ENCODE assay signal across 10 mouse cellular contexts in the genomic region with DNA sequence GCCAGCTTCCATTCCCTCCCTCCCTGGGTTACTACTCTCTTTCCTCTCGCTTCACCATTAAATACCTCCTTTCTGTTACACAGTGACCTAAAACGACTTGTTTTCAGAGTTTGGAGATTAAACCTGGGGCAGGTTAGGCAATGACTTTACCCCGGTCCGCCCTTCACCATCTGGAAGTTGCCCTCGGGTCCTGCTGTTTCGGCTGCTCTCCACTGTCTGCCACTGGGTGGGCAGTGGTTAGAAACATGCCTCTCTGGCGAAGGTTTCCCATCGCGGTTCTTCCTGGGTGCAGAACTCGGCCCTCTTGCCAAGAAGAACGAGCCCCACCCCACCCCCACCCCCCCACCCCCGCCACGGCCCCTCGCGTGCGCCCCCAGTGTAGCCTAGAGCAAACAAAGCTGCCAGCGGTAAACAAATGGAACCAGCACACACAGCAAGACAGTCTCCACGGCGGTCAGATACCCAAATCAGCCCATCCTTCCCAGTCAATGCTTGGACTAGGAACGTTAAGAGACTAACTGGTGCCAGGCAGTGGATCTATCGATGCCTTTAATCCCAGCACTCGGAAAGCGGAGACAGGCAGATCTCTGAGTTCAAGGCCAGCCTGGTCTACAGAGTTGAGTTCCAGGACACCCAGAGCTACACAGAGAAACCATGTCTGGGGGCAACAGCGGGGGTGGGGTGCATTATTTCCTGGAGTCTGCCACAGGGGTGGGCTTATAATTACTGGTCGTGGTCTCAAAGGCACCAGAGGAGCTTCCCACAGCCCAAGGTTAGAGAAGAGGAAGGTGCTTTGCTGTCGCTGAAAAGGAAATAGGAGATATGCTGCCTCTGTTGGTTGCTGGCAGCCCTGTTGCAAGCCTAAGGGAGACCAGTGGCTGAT. TPM values are rescaled to one million over a fixed set of nuclear protein-coding genes. Genes with fewer than 3 reads are reported as not detected.
A peak's percentile ranks its signal among the peaks of the same experiment; 100 is the strongest.
DNase-seq lines count a peak whose midpoint lies in the region; ATAC-seq and TF ChIP-seq lines count a peak whose summit lies in the region.
"Had no signal": no experiment of that assay in that cellular context is flagged by ENCODE, and none has a peak within 500 bp of the region (broad histone marks: within the 10 kb centered on the region; RNA-seq: fewer than 3 reads in every experiment).

No protein-coding gene starts in this region.

- no peaks in the 10 kb centered on the region for H3K9me3 ChIP-seq in heart, embryonic 13.5 days
- no peaks in the 10 kb centered on the region for H3K9me3 ChIP-seq in G1E (replicated peaks)
- H3K9me3 ChIP-seq in hindbrain, embryonic 11.5 days (ENCODE audit: control insufficient read depth, low read length): no peaks in the 10 kb centered on the region
- no peaks in the 10 kb centered on the region for H3K9me3 ChIP-seq in midbrain, embryonic 10.5 days (replicated peaks)

- H3K4me2 ChIP-seq in heart, embryonic 13.5 days: peak overlapping the region; percentile 94
- H3K4me2 ChIP-seq in hindbrain, embryonic 11.5 days (replicated peaks; ENCODE audit: low read depth, low read length): peak overlapping the region; percentile 66

- ATAC-seq in heart, embryonic 13.5 days (ENCODE audit: extremely low read depth, insufficient number of reproducible peaks, low FRiP score, low TSS enrichment): no peak
- ATAC-seq in G1E (ENCODE audit: extremely low read depth, insufficient number of reproducible peaks, low FRiP score, poor library complexity, severe bottlenecking): no peak
- ATAC-seq in hindbrain, embryonic 11.5 days (ENCODE audit: low FRiP score): no peak

- intact Hi-C loops in heart, postnatal 25 days (cut with DNase I): loop anchor here (5.0 kb wide), 1 partner anchor 130 kb away; a partner anchor contains a TSS

- 21% methylated on average over 26 of the region's 26 CpGs for WGBS in heart, embryonic 13.5 days
- 22% methylated on average over 26 of the region's 26 CpGs for WGBS in hindbrain, embryonic 11.5 days
- WGBS in midbrain, embryonic 10.5 days: 29% methylated on average over 26 of the region's 26 CpGs

- no peaks in the 10 kb centered on the region for H3K36me3 ChIP-seq in heart, embryonic 13.5 days
- no peaks in the 10 kb centered on the region for H3K36me3 ChIP-seq in G1E (replicated peaks)
- H3K36me3 ChIP-seq in hindbrain, embryonic 11.5 days (ENCODE audit: control insufficient read depth, insufficient read depth, low read length): no peaks in the 10 kb centered on the region
- no peaks in the 10 kb centered on the region for H3K36me3 ChIP-seq in midbrain, embryonic 10.5 days

- peaks cover 44% of the 10 kb centered on the region for H3K4me1 ChIP-seq in heart, embryonic 13.5 days
- peaks cover 29% of the 10 kb centered on the region for H3K4me1 ChIP-seq in G1E (ENCODE audit: insufficient read depth, low read depth, low read length)
- 0 out of 2 replicates have a peak, but pooled peaks cover 2% of the 10 kb centered on the region for H3K4me1 ChIP-seq in hindbrain, embryonic 11.5 days (replicated peaks; ENCODE audit: control insufficient read depth, insufficient read depth, low read length)
- H3K4me1 ChIP-seq in midbrain, embryonic 10.5 days: peaks cover 20% of the 10 kb centered on the region

- TF ChIP-seq CTCF in G1E (IDR thresholded peaks at IDR 0.05; ENCODE audit: low read depth, low read length): no peak

- H3K27me3 ChIP-seq in heart, embryonic 13.5 days (replicated peaks): peaks cover 6% of the 10 kb centered on the region; the same call in 1 of the 2 replicates
- H3K27me3 ChIP-seq in G1E (ENCODE audit: insufficient read depth, low read length): peaks cover 53% of the 10 kb centered on the region
- no peaks in the 10 kb centered on the region for H3K27me3 ChIP-seq in hindbrain, embryonic 11.5 days (ENCODE audit: control insufficient read depth, insufficient read depth, low read length)
- peaks cover 27% of the 10 kb centered on the region for H3K27me3 ChIP-seq in midbrain, embryonic 10.5 days (ENCODE audit: low read depth, poor library complexity, severe bottlenecking)
- H3K27me3 ChIP-seq: Patski had no signal

- DNase-seq in heart, postnatal 25 days (ENCODE audit: low spot score): no peak
- DNase-seq in G1E (ENCODE audit: low spot score): no peak
- DNase-seq in hindbrain, embryonic 11.5 days (ENCODE audit: low spot score): no peak
- DNase-seq in midbrain, embryonic 10.5 days (ENCODE audit: low spot score): no peak
- no peak for DNase-seq in layer of hippocampus, adult 9-11 months
- DNase-seq in right cerebral cortex, adult 2 months (ENCODE audit: low spot score in 2 of 2): no peak
- no peak for DNase-seq in layer of hippocampus, adult 8-10 months (ENCODE audit: low spot score in 2 of 2)

- H3K27ac ChIP-seq in heart, embryonic 13.5 days (replicated peaks): no peak overlapping the region
- no peak overlapping the region for H3K27ac ChIP-seq in hindbrain, embryonic 11.5 days (ENCODE audit: low read depth, low read length)
- no peak overlapping the region for H3K27ac ChIP-seq in midbrain, embryonic 10.5 days (replicated peaks)

- peak overlapping the region; percentile 80 for H3K9ac ChIP-seq in heart, embryonic 13.5 days
- H3K9ac ChIP-seq in hindbrain, embryonic 11.5 days (ENCODE audit: low read depth, low read length): peak overlapping the region; percentile 32; the same call in 1 of the 2 replicates

- H3K4me3 ChIP-seq in heart, embryonic 13.5 days: peak overlapping the region; percentile 53
- peak overlapping the region; percentile 70 for H3K4me3 ChIP-seq in G1E (ENCODE audit: low read depth, low read length)
- peak overlapping the region; percentile 27 for H3K4me3 ChIP-seq in hindbrain, embryonic 11.5 days (ENCODE audit: low read depth, low read length)
- peak overlapping the region; percentile 52 for H3K4me3 ChIP-seq in midbrain, embryonic 10.5 days

RNA-seq across cellular contexts. Expression of a gene that starts 8.2 kb away (rescaled TPM):
- 0.36 TPM in 1 of 2 replicates, not detected in the other for polyA plus RNA-seq in heart, embryonic 13.5 days (2015; fragmentation: Nextera tagmentation; extraction: Ambion mirVana)
- not detected for total RNA-seq in heart, postnatal 25 days (2021)
- total RNA-seq in G1E (2014; fragmentation: Nextera tagmentation) (not detected in 2 replicates), G1E (2017) (0.16 and 0.29 TPM in 2 replicates)
- polyA plus RNA-seq in G1E (2012): not detected in 2 replicates
- not detected in 2 replicates for polyA plus RNA-seq in hindbrain, embryonic 11.5 days (2014; fragmentation: Nextera tagmentation; extraction: Ambion mirVana)
- not detected in 2 replicates for polyA plus RNA-seq in midbrain, embryonic 10.5 days (2016; fragmentation: Nextera tagmentation; extraction: Ambion mirVana)
- total RNA-seq in layer of hippocampus, adult 8-10 months (2022): 1 to 10 TPM in 1 of 4 experiments, under 1 TPM in 3; 0.29 to 1.7 (median 0.48) TPM
- polyA plus RNA-seq: large intestine, adult 2 months; Patski had no signal

RNA-seq across cellular contexts. Expression of a gene that starts 25.7 kb away (rescaled TPM):
- polyA plus RNA-seq in heart, embryonic 13.5 days (2015; fragmentation: Nextera tagmentation; extraction: Ambion mirVana): 190 and 219 TPM in 2 replicates
- total RNA-seq in heart, postnatal 25 days (2021): 100 to 1,000 TPM; 113 to 128 TPM
- 269 and 270 TPM in 2 replicates for total RNA-seq in G1E (2014; fragmentation: Nextera tagmentation)
- 293 and 329 TPM in 2 replicates for total RNA-seq in G1E (2017)
- 148 and 214 TPM in 2 replicates for polyA plus RNA-seq in G1E (2012)
- 293 and 305 TPM in 2 replicates for polyA plus RNA-seq in hindbrain, embryonic 11.5 days (2014; fragmentation: Nextera tagmentation; extraction: Ambion mirVana)
- 320 and 339 TPM in 2 replicates for polyA plus RNA-seq in midbrain, embryonic 10.5 days (2016; fragmentation: Nextera tagmentation; extraction: Ambion mirVana)
- total RNA-seq in layer of hippocampus, adult 8-10 months (2022): 100 to 1,000 TPM; 165 to 238 (median 203) TPM

RNA-seq across cellular contexts. Expression of a gene that starts 31.7 kb away (rescaled TPM):
- 7,724 and 9,145 TPM in 2 replicates for polyA plus RNA-seq in heart, embryonic 13.5 days (2015; fragmentation: Nextera tagmentation; extraction: Ambion mirVana)
- total RNA-seq in heart, postnatal 25 days (2021): over 10,000 TPM; 18,094 to 20,102 TPM
- not detected in 2 replicates for total RNA-seq in G1E (2014; fragmentation: Nextera tagmentation)
- total RNA-seq in G1E (2017): not detected in 2 replicates
- polyA plus RNA-seq in G1E (2012): not detected in 2 replicates
- 0.77 and 1.2 TPM in 2 replicates for polyA plus RNA-seq in hindbrain, embryonic 11.5 days (2014; fragmentation: Nextera tagmentation; extraction: Ambion mirVana)
- polyA plus RNA-seq in midbrain, embryonic 10.5 days (2016; fragmentation: Nextera tagmentation; extraction: Ambion mirVana): 0.43 and 0.59 TPM in 2 replicates
- 1 to 10 TPM in 3 of 4 experiments, under 1 TPM in 1; 0.80 to 4.7 (median 2.9) TPM for total RNA-seq in layer of hippocampus, adult 8-10 months (2022)
- polyA plus RNA-seq: Patski had no signal

Comparison
In these comparisons a context has a peak if more than half of its experiments do, and no peak if none do; other contexts are left out.
1. RNA of a gene that starts 31.7 kb away (polyA plus RNA-seq): 7,724 to 9,145 TPM in heart, embryonic 13.5 days; 0.77 to 1.2 TPM in hindbrain, embryonic 11.5 days, 0.43 to 0.59 TPM in midbrain, embryonic 10.5 days and not detected in G1E; every median in the first group is over 1,000 times any median in the second.
2. Peak in every context shown above with its lines, with median percentiles within 50 percentile points of each other: H3K4me3 ChIP-seq.